Mouse (Mus musculus) intestine, postnatal 0 days (tissue): ENCODE data around the gene Krt16. TPM values are rescaled to one million over a fixed set of nuclear protein-coding genes. Genes with fewer than 3 reads are reported as not detected.

Source experiments
- ATAC-seq: fragments of 200-750 bp; cut with Nextera tagmentation; 2 replicates; pipeline ENCODE4 v1.8.0; 2017; ENCODE audit warnings: mild to moderate bottlenecking, moderate TSS enrichment, moderate library complexity
- H3K27ac ChIP-seq: fragments of 300-500 bp; sonication (generic); 2 replicates; pipeline ENCODE4 v1.5.1; 2014; ENCODE audit warnings: mild to moderate bottlenecking, low read depth, low read length, moderate library complexity
- H3K27me3 ChIP-seq: fragments of 300-500 bp; sonication (generic); replicated peaks from 2 replicates; pipeline ENCODE4 v1.6.1; 2014; ENCODE audit warnings: low read length, mixed read lengths; ENCODE audit not compliant: control insufficient read depth, insufficient read depth
- H3K36me3 ChIP-seq: fragments of 300-500 bp; sonication (generic); 2 replicates; pipeline ENCODE4 v1.6.1; 2014; ENCODE audit warnings: mild to moderate bottlenecking, moderate library complexity; ENCODE audit not compliant: control insufficient read depth, insufficient read depth
- H3K4me1 ChIP-seq: fragments of 300-500 bp; sonication (generic); replicated peaks from 2 replicates; pipeline ENCODE4 v1.6.1; 2014; ENCODE audit warnings: antibody characterized with exemption, low read length, mixed read lengths; ENCODE audit not compliant: control insufficient read depth, insufficient read depth
- H3K4me2 ChIP-seq: fragments of 300-500 bp; sonication (generic); replicated peaks from 2 replicates; pipeline ENCODE4 v1.6.1; 2014; ENCODE audit warnings: low read depth, mild to moderate bottlenecking, moderate library complexity
- H3K4me3 ChIP-seq: fragments of 300-500 bp; sonication (generic); 2 replicates; pipeline ENCODE4 v1.5.1; 2014; ENCODE audit warnings: low read depth, low read length
- H3K9ac ChIP-seq: fragments of 300-500 bp; sonication (generic); 2 replicates; pipeline ENCODE4 v1.6.1; 2014; ENCODE audit warnings: mild to moderate bottlenecking, low read depth, low read length
- H3K9me3 ChIP-seq: fragments of 300-500 bp; sonication (generic); 2 replicates; pipeline ENCODE4 v1.6.1; 2016; ENCODE audit warnings: mixed run types; ENCODE audit not compliant: control insufficient read depth
- CTCF ChIP-seq: sonication (generic); IDR thresholded peaks from 2 replicates; pipeline ENCODE4 v1.5.1; 2016; ENCODE audit warnings: low read depth, mild to moderate bottlenecking, control low read depth, antibody characterized with exemption, moderate library complexity
- WGBS: fragments of 180-500 bp; shearing (Covaris S2); extraction: QIAGEN DNeasy Blood & Tissue Kit; methylation state at CpG from one replicate; pipeline ENCODE4 v1.1.7; 2014; 5-methylcytosine and 5-hydroxymethylcytosine counted together
- polyA plus RNA-seq: library from polyadenylated mRNA; unstranded; fragments of >200 nt; fragmentation: Nextera tagmentation; extraction: Ambion mirVana; gene quantifications from 2 replicates; pipeline ENCODE4 v1.2.1, GENCODE M21; 2015

The Krt16 gene
- not detected in 2 replicates for polyA plus RNA-seq

GRCm38 (mm10) chr11:100248852-100249465 lies at the start of gene Krt16:
Gene Krt16 (minus strand): TSS chr11:100248902.
- WGBS: 82% methylated on average over 7 of the region's 7 CpGs

GRCm38 (mm10) chr11:100297801-100298200 lies 49.1 kb upstream of the Krt16 start:
- Histone ChIP-seq H3K4me1 (no peaks in the 10 kb centered on the region), H3K4me3 (no peak overlapping the region), H3K27ac (no peak overlapping the region), H3K4me2 (no peak overlapping the region), H3K9ac (no peak overlapping the region), H3K27me3 (no peaks in the 10 kb centered on the region), H3K36me3 (no peaks in the 10 kb centered on the region), H3K9me3 (no peaks in the 10 kb centered on the region)
- ATAC-seq: no peak
- WGBS: 40% methylated on average over 5 of the region's 5 CpGs
- TF ChIP-seq CTCF: peak; percentile 70

More at GRCm38 (mm10) chr11:100248852-100249465, at the start of gene Krt16:
- Histone ChIP-seq H3K27me3 (no peaks in the 10 kb centered on the region), H3K9me3 (no peaks in the 10 kb centered on the region), H3K4me1 (no peaks in the 10 kb centered on the region), H3K36me3 (no peaks in the 10 kb centered on the region), H3K9ac (no peak within 1 kb of the TSS), H3K4me3 (no peak within 1 kb of the TSS), H3K27ac (no peak within 1 kb of the TSS), H3K4me2 (no peak within 1 kb of the TSS)
- no peak for ATAC-seq
- TF ChIP-seq CTCF: no peak

DNA sequence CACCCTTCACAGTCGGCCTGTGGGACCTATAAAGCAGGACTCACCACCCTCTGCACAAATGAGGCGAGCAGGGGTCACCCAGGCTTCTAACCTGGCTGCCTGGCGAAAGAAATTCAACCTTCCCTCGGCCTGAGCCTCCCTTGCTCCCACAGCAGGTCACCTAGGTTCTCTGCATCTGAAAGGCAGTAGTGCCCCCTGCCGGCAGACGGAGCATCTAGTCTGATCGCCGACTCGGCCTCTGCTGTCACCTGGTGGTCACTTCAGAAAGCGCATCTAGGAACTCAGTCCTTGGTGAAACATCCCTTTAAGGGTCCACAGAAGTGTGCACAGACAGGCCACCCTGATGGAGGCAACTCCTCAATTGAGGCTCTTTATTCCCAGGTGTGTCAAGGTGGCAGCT lies 46.6 kb upstream of the Krt16 start:
- peak; percentile 100 for TF ChIP-seq CTCF
- H3K4me2 ChIP-seq: no peak overlapping the region

GRCm38 (mm10) chr11:100292884-100293283 lies 44.2 kb upstream of the Krt16 start:
- Histone ChIP-seq H3K4me2 (no peak overlapping the region), H3K9ac (no peak overlapping the region), H3K27me3 (no peaks in the 10 kb centered on the region), H3K9me3 (no peaks in the 10 kb centered on the region), H3K36me3 (no peaks in the 10 kb centered on the region), H3K4me1 (peaks cover 11% of the 10 kb centered on the region), H3K4me3 (no peak overlapping the region), H3K27ac (no peak overlapping the region)
- no peak for ATAC-seq
- no peak for TF ChIP-seq CTCF
- 73% methylated on average over 6 of the region's 6 CpGs for WGBS

More for the DNA sequence above, 46.6 kb upstream of the Krt16 start:
- Histone ChIP-seq H3K4me3 (no peak overlapping the region), H3K4me1 (no peaks in the 10 kb centered on the region), H3K27me3 (no peaks in the 10 kb centered on the region), H3K27ac (no peak overlapping the region), H3K36me3 (no peaks in the 10 kb centered on the region), H3K9ac (no peak overlapping the region), H3K9me3 (no peaks in the 10 kb centered on the region)
- peak; percentile 37 for ATAC-seq
- WGBS: 6% methylated on average over 10 of the region's 10 CpGs

DNA sequence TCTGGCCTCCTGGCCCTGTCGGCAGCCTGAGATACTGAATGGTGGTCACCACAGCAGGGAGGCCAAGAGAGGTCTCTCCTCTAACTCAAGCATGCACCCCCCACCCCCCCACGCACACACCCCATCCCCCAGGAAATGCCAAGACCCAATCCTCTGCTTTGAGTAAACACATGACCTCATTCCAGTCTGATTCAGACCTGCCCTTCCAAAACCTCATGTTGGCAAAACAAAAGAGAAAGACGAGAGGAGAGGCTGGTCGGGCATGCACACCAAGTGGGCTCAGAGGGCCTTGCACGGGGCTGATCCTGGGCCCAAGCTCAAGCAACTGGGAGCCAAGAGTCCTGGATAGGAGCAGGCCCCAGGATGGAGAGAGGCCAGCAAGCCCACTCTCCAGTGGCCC lies 41.5 kb upstream of the Krt16 start:
- H3K9me3 ChIP-seq: no peaks in the 10 kb centered on the region
- H3K27me3 ChIP-seq: no peaks in the 10 kb centered on the region
- H3K9ac ChIP-seq: no peak overlapping the region
- no peak for TF ChIP-seq CTCF
- peaks cover 16% of the 10 kb centered on the region for H3K4me1 ChIP-seq
- ATAC-seq: no peak
- WGBS: 45% methylated on average over 5 of the region's 5 CpGs
- H3K4me2 ChIP-seq: no peak overlapping the region
- H3K27ac ChIP-seq: no peak overlapping the region
- no peaks in the 10 kb centered on the region for H3K36me3 ChIP-seq
- no peak overlapping the region for H3K4me3 ChIP-seq

DNA sequence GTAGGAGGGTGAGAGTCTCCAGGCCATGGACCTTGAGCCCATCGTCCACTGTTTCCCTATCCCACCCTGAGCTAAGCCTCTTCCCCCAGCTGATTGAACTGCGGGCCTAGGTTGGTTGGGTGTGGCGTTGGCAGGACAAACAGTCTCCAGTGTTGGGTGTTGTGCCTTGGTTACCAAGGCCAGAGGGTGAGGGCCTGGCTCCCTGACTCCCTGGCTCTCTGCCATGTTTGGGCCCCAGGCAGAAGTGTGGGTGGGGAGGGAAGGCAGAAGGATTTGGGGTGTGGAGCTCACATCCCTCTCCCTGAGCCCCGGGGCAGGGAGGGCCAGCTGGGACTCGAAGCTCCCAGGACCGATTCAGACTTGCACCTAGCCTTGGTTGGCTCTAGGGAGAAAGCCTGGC lies 40.2 kb upstream of the Krt16 start:
- Histone ChIP-seq H3K36me3 (no peaks in the 10 kb centered on the region), H3K4me3 (no peak overlapping the region), H3K9ac (peak overlapping the region; percentile 28; the same call in 1 of the 2 replicates), H3K27ac (peak overlapping the region; percentile 79), H3K9me3 (no peaks in the 10 kb centered on the region), H3K4me2 (0 out of 2 replicates have a peak overlapping the region, but pooled peaks have one; percentile 32), H3K4me1 (peaks cover 21% of the 10 kb centered on the region), H3K27me3 (no peaks in the 10 kb centered on the region)
- TF ChIP-seq CTCF: no peak
- peak; percentile 82 for ATAC-seq
- 46% methylated on average over 6 of the region's 6 CpGs for WGBS
